Mouse (Mus musculus) lung, adult 2 months (tissue): ENCODE measurements around the gene Arpc1b.

ENCODE experiments used
- CTCF ChIP-seq: fragments of 200-500 bp; IDR thresholded peaks from 2 replicates; pipeline ENCODE4 v1.5.1; 2011; ENCODE audit warnings: mild to moderate bottlenecking, low read length, control low read depth; ENCODE audit not compliant: insufficient read depth
- POLR2A ChIP-seq: fragments of 200-500 bp; IDR thresholded peaks from 2 replicates; pipeline ENCODE4 v1.6.1; 2011; ENCODE audit warnings: low read depth, mild to moderate bottlenecking, control low read depth, low read length, borderline replicate concordance; ENCODE audit errors: extremely low read depth

GRCm38 (mm10) chr5:145096195-145096594, 17.8 kb upstream of the Arpc1b start:
- TF ChIP-seq POLR2A (no peak), CTCF (no peak)
